Mouse (Mus musculus) CH12.LX (cell line): ENCODE results near the gene Cic. TPM values are rescaled to one million over a fixed set of nuclear protein-coding genes. Genes with fewer than 3 reads are reported as not detected.

Experiments
- DNase-seq: peaks from one replicate; pipeline ENCODE4 v3.0.0-alpha.2; 2013; ENCODE audit errors: extremely low read depth
- H3K27ac ChIP-seq: 2 replicates; pipeline ENCODE4 v1.5.1; 2012; ENCODE audit warnings: low read depth, mild to moderate bottlenecking, control low read depth, moderate library complexity; ENCODE audit not compliant: insufficient read depth
- H3K27me3 ChIP-seq: replicated peaks from 2 replicates; pipeline ENCODE3; 2012; ENCODE audit warnings: inconsistent platforms
- H3K36me3 ChIP-seq, 2 experiments: replicated peaks in 1 of 2; 2 replicates each; pipeline versions ENCODE3 to v1.6.1; 2012; ENCODE audit warnings: inconsistent platforms in 1 of 2, low read length in 1 of 2, mild to moderate bottlenecking in 1 of 2, mixed read lengths in 1 of 2, moderate library complexity in 1 of 2; ENCODE audit not compliant: control insufficient read depth in 1 of 2, insufficient read depth in 1 of 2
- H3K4me1 ChIP-seq, 2 experiments: 2 replicates each; pipeline ENCODE4 v1.6.1; 2012; ENCODE audit warnings: inconsistent platforms in 1 of 2, moderate library complexity in 1 of 2; ENCODE audit not compliant: insufficient read depth in 2 of 2, control insufficient read depth in 1 of 2
- H3K4me2 ChIP-seq: 2 replicates; pipeline ENCODE4 v1.6.1; 2012; ENCODE audit warnings: low read depth, mild to moderate bottlenecking, control low read depth; ENCODE audit not compliant: poor library complexity, insufficient read depth, severe bottlenecking
- H3K4me3 ChIP-seq, 3 experiments: fragments of 150-350 bp in 1 of 3; sonication (generic) in 1 of 3; replicated peaks in 1 of 3; 2 replicates each; pipeline versions ENCODE3 to v1.5.1; 2011 to 2012; ENCODE audit warnings: low read depth in 2 of 3, low read length in 2 of 3, mild to moderate bottlenecking in 2 of 3, moderate library complexity in 2 of 3, control low read depth in 1 of 3, improper control_type of control experiment in 1 of 3, inconsistent platforms in 1 of 3, mixed read lengths in 1 of 3; ENCODE audit not compliant: poor library complexity in 1 of 3
- H3K79me2 ChIP-seq: replicated peaks from 2 replicates; pipeline ENCODE4 v1.6.1; 2012; ENCODE audit warnings: mild to moderate bottlenecking, moderate library complexity; ENCODE audit not compliant: control insufficient read depth, poor library complexity, insufficient read depth, severe bottlenecking; ENCODE audit errors: extremely low read depth
- H3K9ac ChIP-seq: 2 replicates; pipeline ENCODE4 v1.6.1; 2012; ENCODE audit warnings: low read depth, mild to moderate bottlenecking, control low read depth, moderate library complexity; ENCODE audit not compliant: insufficient read depth
- H3K9me3 ChIP-seq: replicated peaks from 2 replicates; pipeline ENCODE3; 2012; ENCODE audit warnings: low read length, inconsistent platforms, mixed read lengths
- BHLHE40 ChIP-seq: IDR thresholded peaks from 2 replicates; pipeline ENCODE4 v1.6.1; 2011; ENCODE audit warnings: mild to moderate bottlenecking, low read depth, low read length, improper control_type of control experiment
- CTCF ChIP-seq, 2 experiments: IDR thresholded peaks in 1 of 2; conservative IDR thresholded peaks in 1 of 2; 2 replicates each; pipeline ENCODE4 v1.5.1; 2011 to 2012; ENCODE audit warnings: low read depth in 2 of 2, low read length in 2 of 2, improper control_type of control experiment in 1 of 2, inconsistent platforms in 1 of 2, mild to moderate bottlenecking in 1 of 2, moderate library complexity in 1 of 2
- ETS1 ChIP-seq: conservative IDR thresholded peaks from 2 replicates; pipeline ENCODE4 v1.6.1; 2012; ENCODE audit warnings: low read depth, mild to moderate bottlenecking, inconsistent platforms, low read length, improper control_type of control experiment, moderate library complexity
- HCFC1 ChIP-seq: IDR thresholded peaks from 2 replicates; pipeline ENCODE4 v1.6.1; 2012; ENCODE audit warnings: low read depth, mild to moderate bottlenecking, inconsistent platforms, low read length, improper control_type of control experiment
- JUN ChIP-seq: IDR thresholded peaks from 2 replicates; pipeline ENCODE4 v1.6.1; 2011; ENCODE audit warnings: low read depth, mild to moderate bottlenecking, low read length, improper control_type of control experiment, moderate library complexity; ENCODE audit not compliant: insufficient read depth
- JUND ChIP-seq: conservative IDR thresholded peaks from 2 replicates; pipeline ENCODE4 v1.6.1; 2011; ENCODE audit warnings: low read depth, low read length, improper control_type of control experiment
- KAT2A ChIP-seq: IDR thresholded peaks from 2 replicates; pipeline ENCODE4 v1.6.1; 2012; ENCODE audit warnings: low read length, improper control_type of control experiment, inconsistent platforms; ENCODE audit not compliant: insufficient replicate concordance
- MAX ChIP-seq: IDR thresholded peaks from 2 replicates; pipeline ENCODE4 v1.6.1; 2011; ENCODE audit warnings: low read length, improper control_type of control experiment
- NELFE ChIP-seq: IDR thresholded peaks from 2 replicates; pipeline ENCODE4 v1.6.1; 2011; ENCODE audit warnings: low read depth, low read length, improper control_type of control experiment
- POLR2AphosphoS2 ChIP-seq: IDR thresholded peaks from 2 replicates; pipeline ENCODE4 v1.6.1; 2011; ENCODE audit warnings: low read depth, low read length, improper control_type of control experiment
- RCOR1 ChIP-seq: conservative IDR thresholded peaks from 2 replicates; pipeline ENCODE4 v1.6.1; 2012; ENCODE audit warnings: low read depth, mild to moderate bottlenecking, inconsistent platforms, low read length, improper control_type of control experiment
- SMC3 ChIP-seq: IDR thresholded peaks from 2 replicates; pipeline ENCODE4 v1.6.1; 2011; ENCODE audit warnings: low read depth, low read length, improper control_type of control experiment
- TCF12 ChIP-seq: IDR thresholded peaks from 2 replicates; pipeline ENCODE4 v1.6.1; 2014; ENCODE audit warnings: low read depth, mild to moderate bottlenecking, inconsistent platforms, low read length, improper control_type of control experiment
- UBTF ChIP-seq: IDR thresholded peaks from 2 replicates; pipeline ENCODE4 v1.6.1; 2012; ENCODE audit warnings: low read depth, mild to moderate bottlenecking, inconsistent platforms, low read length, improper control_type of control experiment, moderate library complexity
- ZKSCAN1 ChIP-seq: IDR thresholded peaks from 2 replicates; pipeline ENCODE4 v1.6.1; 2012; ENCODE audit warnings: low read depth, inconsistent platforms, low read length, improper control_type of control experiment, borderline replicate concordance
- ZMIZ1 ChIP-seq: IDR thresholded peaks from 2 replicates; pipeline ENCODE4 v1.6.1; 2012; ENCODE audit warnings: low read depth, mild to moderate bottlenecking, inconsistent platforms, low read length, improper control_type of control experiment
- dilution Hi-C: fragments of 300-500 bp; cut with MboI; formaldehyde crosslinking; loops from 2 replicates; pipeline ENCODE4 v1.14.3; 2020; ENCODE audit warnings: low sequenced_read_pairs; ENCODE audit not compliant: extremely low pct_unique_long_range_greater_than_20kb, extremely low pct_ligation_motif_present
- in situ Hi-C: fragments of 300-500 bp; cut with MboI; formaldehyde crosslinking; loops from 3 replicates; pipeline ENCODE4 v1.14.3; 2019; ENCODE audit warnings: low sequenced_read_pairs, low pct_ligation_motif_present, low pct_unique_long_range_greater_than_20kb, mixed read lengths
- polyA plus RNA-seq: library from polyadenylated mRNA; unstranded; fragments of >175 nt; gene quantifications from 2 replicates; pipeline ENCODE4 v1.2.1, GENCODE M21; 2012; ENCODE audit warnings: low read depth; ENCODE audit not compliant: insufficient read length
- total RNA-seq, 2 experiments: library from RNA; depleted of rRNA; stranded (reverse); fragments of 300-350 nt in 1 of 2; fragments of >200 nt in 1 of 2; gene quantifications; 2 replicates each; pipeline ENCODE4 v1.2.3; 2012 to 2014

Cic gene
- total and polyA plus RNA-seq, 3 experiments, result 2.5 to 34.5 (median 21.7) TPM

- no peak overlapping the region for H3K27ac ChIP-seq
- no peaks in the 10 kb centered on the region for H3K27me3 ChIP-seq
- no peak overlapping the region for H3K4me3 ChIP-seq
- in situ Hi-C loops (no loop called here), dilution Hi-C loops (no loop called here)
- no peak for TF ChIP-seq TCF12
- no peak for TF ChIP-seq ZMIZ1
- no peak for TF ChIP-seq ZKSCAN1
- TF ChIP-seq SMC3, result no peak
- no peak for TF ChIP-seq ETS1
- TF ChIP-seq BHLHE40, result no peak
- no peak for TF ChIP-seq POLR2AphosphoS2
- no peak for TF ChIP-seq RCOR1
- no peak for TF ChIP-seq HCFC1
- TF ChIP-seq JUN, result no peak
- TF ChIP-seq JUND, result no peak
- no peak for TF ChIP-seq CTCF (conservative IDR thresholded peaks at IDR 0.05 in 1 of 2, IDR thresholded peaks at IDR 0.05 in 1 of 2; ENCODE audit: low read depth in 2 of 2, low read length in 2 of 2)
- no peak overlapping the region for H3K9ac ChIP-seq
- no peak overlapping the region for H3K4me2 ChIP-seq
- H3K4me1 ChIP-seq, result peaks cover 8 to 18% of the 10 kb centered on the region in 2 experiments
- H3K79me2 ChIP-seq, result no peaks in the 10 kb centered on the region
- H3K36me3 ChIP-seq, result peaks cover 85 to 91% of the 10 kb centered on the region in 2 experiments
- H3K9me3 ChIP-seq, result peaks cover 11% of the 10 kb centered on the region
- DNase-seq, result no peak
Measured at GRCm38 (mm10) chr7:25290463-25290862, 23.0 kb downstream of the Cic start.

GRCm38 (mm10) chr7:25290911-25291310 lies 23.4 kb downstream of the Cic start:
- Histone ChIP-seq H3K27me3 (no peaks in the 10 kb centered on the region), H3K9ac (no peak overlapping the region), H3K4me3 (no peak overlapping the region), H3K4me2 (no peak overlapping the region), H3K79me2 (no peaks in the 10 kb centered on the region), H3K36me3 (peaks cover 81 to 87% of the 10 kb centered on the region in 2 experiments), H3K27ac (no peak overlapping the region), H3K4me1 (peaks cover 10 to 23% of the 10 kb centered on the region in 2 experiments), H3K9me3 (peaks cover 11% of the 10 kb centered on the region)
- in situ Hi-C loops (no loop called here), dilution Hi-C loops (no loop called here)
- TF ChIP-seq TCF12, result no peak
- no peak for TF ChIP-seq KAT2A
- no peak for TF ChIP-seq ETS1
- TF ChIP-seq POLR2AphosphoS2, result no peak
- no peak for TF ChIP-seq UBTF
- no peak for TF ChIP-seq MAX
- TF ChIP-seq NELFE, result no peak
- no peak for DNase-seq
